Mouse (Mus musculus): ENCODE measurements around the gene Slc6a3. TPM values are rescaled to one million over a fixed set of nuclear protein-coding genes. Genes with fewer than 3 reads are reported as not detected.

Gene Slc6a3
- polyA plus RNA-seq (2015; fragmentation: Nextera tagmentation; extraction: Ambion mirVana): 0.10 and 0.15 TPM in 2 replicates

DNA sequence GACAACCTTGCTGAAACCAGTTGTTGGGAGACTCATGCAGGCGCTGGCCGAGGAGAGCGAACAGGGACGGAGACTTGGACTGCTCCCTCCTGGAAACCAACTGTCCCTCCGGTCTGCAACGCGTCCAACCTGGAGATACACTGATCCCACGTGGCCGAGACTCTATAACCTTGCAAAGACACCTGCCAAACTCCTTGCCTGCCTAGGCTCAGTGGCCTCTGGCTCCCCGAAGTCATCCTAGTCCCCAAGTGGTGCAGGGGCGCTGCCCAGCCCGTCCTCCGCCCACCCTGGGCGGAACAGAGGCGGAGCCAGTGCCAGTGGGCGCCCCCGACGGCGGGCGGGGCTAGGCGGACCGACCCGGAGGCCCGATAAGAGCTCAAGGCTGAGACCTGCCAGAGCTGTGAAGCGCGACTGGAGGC, at the start of gene Slc6a3:
Gene Slc6a3, plus strand, starts transcription at position 345 of the 419 bp plus-strand sequence.
- H3K27ac ChIP-seq (replicated peaks): no peak within 1 kb of the TSS
- under 1% methylated on average over 26 of the region's 26 CpGs for WGBS
- peak within 1 kb of the TSS; percentile 77 for H3K4me2 ChIP-seq
- no peaks in the 10 kb centered on the region for H3K9me3 ChIP-seq (replicated peaks)
- ATAC-seq (ENCODE audit: low FRiP score): peak; percentile 45; the same call in 1 of the 2 replicates
- peak within 1 kb of the TSS; percentile 41 for H3K4me3 ChIP-seq (replicated peaks)
- peak within 1 kb of the TSS; percentile 5 for H3K9ac ChIP-seq (replicated peaks)
- H3K36me3 ChIP-seq: no peaks in the 10 kb centered on the region
- peaks cover 52% of the 10 kb centered on the region for H3K27me3 ChIP-seq (replicated peaks)
- peaks cover 14% of the 10 kb centered on the region for H3K4me1 ChIP-seq

GRCm38 (mm10) chr13:73488105-73488504, 48.4 kb upstream of the Slc6a3 start:
- H3K4me1 ChIP-seq: no peaks in the 10 kb centered on the region
- no peak for ATAC-seq (ENCODE audit: low FRiP score)
- no peak overlapping the region for H3K27ac ChIP-seq (replicated peaks)
- WGBS: 65% methylated on average over 3 of the region's 3 CpGs
- peaks cover 68% of the 10 kb centered on the region for H3K36me3 ChIP-seq
- H3K4me2 ChIP-seq: no peak overlapping the region
- no peaks in the 10 kb centered on the region for H3K9me3 ChIP-seq (replicated peaks)
- no peak overlapping the region for H3K4me3 ChIP-seq (replicated peaks)
- H3K9ac ChIP-seq (replicated peaks): no peak overlapping the region
- H3K27me3 ChIP-seq (replicated peaks): no peaks in the 10 kb centered on the region

- Histone ChIP-seq H3K4me1 (no peaks in the 10 kb centered on the region), H3K27ac (replicated peaks) (no peak overlapping the region), H3K9me3 (replicated peaks) (no peaks in the 10 kb centered on the region), H3K36me3 (peaks cover 70% of the 10 kb centered on the region), H3K9ac (replicated peaks) (no peak overlapping the region), H3K4me3 (replicated peaks) (no peak overlapping the region), H3K27me3 (replicated peaks) (no peaks in the 10 kb centered on the region), H3K4me2 (no peak overlapping the region)
- no peak for ATAC-seq (ENCODE audit: low FRiP score)
- WGBS: 93% methylated on average over 9 of the region's 9 CpGs
Measured at GRCm38 (mm10) chr13:73488707-73489106, 47.8 kb upstream of the Slc6a3 start.

- H3K9me3 ChIP-seq (replicated peaks): no peaks in the 10 kb centered on the region
- H3K27ac ChIP-seq (replicated peaks): no peak overlapping the region
- 78% methylated on average over 3 of the region's 3 CpGs for WGBS
- H3K4me2 ChIP-seq: no peak overlapping the region
- H3K36me3 ChIP-seq: peaks cover 75% of the 10 kb centered on the region
- H3K27me3 ChIP-seq (replicated peaks): no peaks in the 10 kb centered on the region
- no peak overlapping the region for H3K4me3 ChIP-seq (replicated peaks)
- H3K9ac ChIP-seq (replicated peaks): no peak overlapping the region
- ATAC-seq (ENCODE audit: low FRiP score): no peak
- no peaks in the 10 kb centered on the region for H3K4me1 ChIP-seq
Measured at GRCm38 (mm10) chr13:73489986-73490385, 46.6 kb upstream of the Slc6a3 start.

GRCm38 (mm10) chr13:73490564-73491170, 45.9 kb upstream of the Slc6a3 start:
- Histone ChIP-seq H3K9ac (replicated peaks) (no peak overlapping the region), H3K4me2 (no peak overlapping the region), H3K36me3 (peaks cover 75% of the 10 kb centered on the region), H3K9me3 (replicated peaks) (no peaks in the 10 kb centered on the region), H3K4me3 (replicated peaks) (no peak overlapping the region), H3K4me1 (no peaks in the 10 kb centered on the region), H3K27ac (replicated peaks) (no peak overlapping the region), H3K27me3 (replicated peaks) (no peaks in the 10 kb centered on the region)
- ATAC-seq (ENCODE audit: low FRiP score): no peak
- WGBS: 68% methylated on average over 8 of the region's 8 CpGs

GRCm38 (mm10) chr13:73493183-73493582, 43.4 kb upstream of the Slc6a3 start:
- peaks cover 83% of the 10 kb centered on the region for H3K36me3 ChIP-seq
- H3K27me3 ChIP-seq (replicated peaks): no peaks in the 10 kb centered on the region
- H3K27ac ChIP-seq (replicated peaks): no peak overlapping the region
- no peak overlapping the region for H3K4me2 ChIP-seq
- no peaks in the 10 kb centered on the region for H3K9me3 ChIP-seq (replicated peaks)
- no peak for ATAC-seq (ENCODE audit: low FRiP score)
- no peak overlapping the region for H3K9ac ChIP-seq (replicated peaks)
- no peaks in the 10 kb centered on the region for H3K4me1 ChIP-seq
- 92% methylated on average over 4 of the region's 4 CpGs for WGBS
- no peak overlapping the region for H3K4me3 ChIP-seq (replicated peaks)

DNA sequence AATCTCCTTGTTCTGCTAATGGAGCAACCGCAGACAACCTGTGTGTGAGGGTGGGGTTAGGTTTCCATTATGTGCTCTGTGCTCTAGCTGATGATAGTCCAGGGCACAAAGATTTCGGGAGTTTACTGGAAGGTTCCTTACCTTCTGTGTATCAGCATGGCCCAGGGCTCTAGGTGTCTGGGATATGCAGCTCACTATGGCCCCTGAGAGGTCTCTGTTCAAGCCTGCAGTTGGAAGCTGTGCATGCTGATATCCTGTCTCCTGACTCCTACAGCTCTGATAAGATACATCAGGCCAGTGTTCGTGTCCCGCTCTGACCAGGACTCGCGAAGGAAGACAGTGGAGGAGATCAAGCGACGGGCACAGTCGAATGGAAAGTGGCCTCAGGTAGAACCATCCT, 42.0 kb upstream of the Slc6a3 start:
- Histone ChIP-seq H3K36me3 (peaks cover 76% of the 10 kb centered on the region), H3K27ac (replicated peaks) (no peak overlapping the region), H3K4me2 (no peak overlapping the region), H3K9me3 (replicated peaks) (no peaks in the 10 kb centered on the region), H3K27me3 (replicated peaks) (no peaks in the 10 kb centered on the region), H3K9ac (replicated peaks) (no peak overlapping the region), H3K4me1 (no peaks in the 10 kb centered on the region), H3K4me3 (replicated peaks) (no peak overlapping the region)
- ATAC-seq (ENCODE audit: low FRiP score): no peak
- WGBS: 97% methylated on average over 9 of the region's 9 CpGs

DNA sequence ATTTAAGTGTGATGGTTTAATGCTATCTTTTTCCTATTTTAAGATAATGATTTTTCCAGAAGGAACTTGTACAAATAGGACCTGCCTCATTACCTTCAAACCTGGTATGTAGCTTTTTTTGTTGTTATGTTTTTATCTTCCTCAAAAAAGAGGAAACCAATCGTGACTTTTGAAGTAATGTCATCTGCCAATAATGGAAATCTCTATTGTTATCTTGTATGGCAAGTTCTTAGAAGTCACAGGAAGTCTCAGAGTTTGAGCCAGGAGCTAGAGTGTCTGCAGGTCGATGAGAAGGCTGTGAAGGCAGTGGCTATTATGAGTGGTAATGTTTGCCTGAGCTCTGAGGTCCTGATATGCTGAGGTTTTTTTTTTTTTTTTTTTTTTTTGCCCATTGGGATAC, 40.4 kb upstream of the Slc6a3 start:
- no peak overlapping the region for H3K27ac ChIP-seq (replicated peaks)
- WGBS: 75% methylated on average over 2 of the region's 2 CpGs
- no peaks in the 10 kb centered on the region for H3K27me3 ChIP-seq (replicated peaks)
- H3K9ac ChIP-seq (replicated peaks): no peak overlapping the region
- peaks cover 77% of the 10 kb centered on the region for H3K36me3 ChIP-seq
- no peak overlapping the region for H3K4me2 ChIP-seq
- ATAC-seq (ENCODE audit: low FRiP score): no peak
- no peaks in the 10 kb centered on the region for H3K4me1 ChIP-seq
- H3K4me3 ChIP-seq (replicated peaks): no peak overlapping the region
- no peaks in the 10 kb centered on the region for H3K9me3 ChIP-seq (replicated peaks)

GRCm38 (mm10) chr13:73499893-73500604, 36.5 kb upstream of the Slc6a3 start:
- Histone ChIP-seq H3K27ac (replicated peaks) (no peak overlapping the region), H3K9ac (replicated peaks) (no peak overlapping the region), H3K4me1 (no peaks in the 10 kb centered on the region), H3K36me3 (peaks cover 67% of the 10 kb centered on the region), H3K9me3 (replicated peaks) (no peaks in the 10 kb centered on the region), H3K4me3 (replicated peaks) (no peak overlapping the region), H3K27me3 (replicated peaks) (no peaks in the 10 kb centered on the region), H3K4me2 (no peak overlapping the region)
- WGBS: 89% methylated on average over 6 of the region's 6 CpGs
- no peak for ATAC-seq (ENCODE audit: low FRiP score)

GRCm38 (mm10) chr13:73502719-73503118, 33.8 kb upstream of the Slc6a3 start:
- no peak overlapping the region for H3K4me2 ChIP-seq
- no peaks in the 10 kb centered on the region for H3K9me3 ChIP-seq (replicated peaks)
- no peaks in the 10 kb centered on the region for H3K27me3 ChIP-seq (replicated peaks)
- peaks cover 48% of the 10 kb centered on the region for H3K36me3 ChIP-seq
- no peak for ATAC-seq (ENCODE audit: low FRiP score)
- H3K4me1 ChIP-seq: no peaks in the 10 kb centered on the region
- no peak overlapping the region for H3K9ac ChIP-seq (replicated peaks)
- H3K27ac ChIP-seq (replicated peaks): no peak overlapping the region
- no peak overlapping the region for H3K4me3 ChIP-seq (replicated peaks)
- 77% methylated on average over 2 of the region's 2 CpGs for WGBS

- Histone ChIP-seq H3K4me2 (no peak overlapping the region), H3K9me3 (replicated peaks) (no peaks in the 10 kb centered on the region), H3K9ac (replicated peaks) (no peak overlapping the region), H3K27ac (replicated peaks) (no peak overlapping the region), H3K27me3 (replicated peaks) (no peaks in the 10 kb centered on the region), H3K4me3 (replicated peaks) (no peak overlapping the region), H3K4me1 (no peaks in the 10 kb centered on the region), H3K36me3 (peaks cover 33% of the 10 kb centered on the region)
- ATAC-seq (ENCODE audit: low FRiP score): peak; percentile 68; the same call in 1 of the 2 replicates
- WGBS: 65% methylated on average over 7 of the region's 7 CpGs
Measured at GRCm38 (mm10) chr13:73505686-73506467, 30.7 kb upstream of the Slc6a3 start.

All from neural tube, embryonic 15.5 days (tissue).